Mouse (Mus musculus) cortical plate, adult 2 months (tissue): ENCODE results near the gene Fam120b.

Source experiments
- CTCF ChIP-seq: fragments of 200-500 bp; IDR thresholded peaks from 2 replicates; pipeline ENCODE4 v1.5.1; 2011; ENCODE audit warnings: mild to moderate bottlenecking, control low read depth, low read length; ENCODE audit not compliant: insufficient read depth; ENCODE audit errors: extremely low read depth
- POLR2A ChIP-seq: fragments of 200-500 bp; IDR thresholded peaks from 2 replicates; pipeline ENCODE4 v1.6.1; 2011; ENCODE audit warnings: mild to moderate bottlenecking, low read length, control low read depth; ENCODE audit not compliant: insufficient read depth; ENCODE audit errors: extremely low read depth

DNA sequence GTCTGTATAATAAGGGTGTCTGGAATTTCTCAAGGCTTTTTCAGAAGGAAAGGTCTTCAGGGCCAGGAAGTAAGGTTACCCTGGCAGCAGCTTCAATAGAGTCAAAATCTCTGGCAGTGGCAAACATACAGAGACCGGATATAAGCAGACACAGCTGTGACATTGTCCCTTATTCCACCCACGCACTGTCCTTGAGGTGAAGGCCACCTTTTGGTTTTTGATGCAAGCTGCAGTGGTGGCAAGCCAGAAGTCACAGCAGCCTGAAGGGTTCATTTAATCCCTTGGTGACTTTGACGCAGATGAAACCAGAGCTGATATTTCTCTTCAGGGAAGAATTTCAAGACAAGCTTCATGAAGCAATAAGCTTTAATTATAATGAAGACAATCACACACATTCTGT, 53.6 kb downstream of the Fam120b start:
- TF ChIP-seq CTCF = no peak
- no peak for TF ChIP-seq POLR2A
